Mouse (Mus musculus): ENCODE data around the gene Cdpf1.

The Cdpf1 gene

GRCm38 (mm10) chr15:85766677-85767076 is 44.8 kb downstream of the Cdpf1 start:
- no peak for DNase-seq (ENCODE audit: low read depth, low spot score)

DNA sequence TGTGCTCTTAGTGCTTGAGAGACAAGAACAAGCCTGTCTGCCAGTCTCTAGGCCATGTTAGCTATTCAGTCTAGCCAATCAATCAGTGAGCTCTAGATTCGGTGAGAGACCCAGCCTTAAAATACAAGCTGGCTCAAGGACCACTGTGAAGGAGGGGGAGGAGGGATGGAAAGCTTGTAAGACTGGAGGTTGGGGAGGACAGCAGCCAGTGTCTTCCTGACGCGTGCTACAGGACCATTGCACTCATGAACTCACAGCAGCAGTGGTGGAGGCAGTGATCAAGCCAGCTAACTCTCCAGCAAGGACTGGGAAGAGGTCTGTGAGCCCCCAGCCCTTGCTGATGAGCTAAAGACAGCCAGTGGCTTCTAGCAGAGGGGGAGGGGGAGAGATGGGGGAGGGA is 46.5 kb downstream of the Cdpf1 start:
- no peak for DNase-seq (ENCODE audit: low read depth, low spot score)

- DNase-seq (ENCODE audit: low read depth, low spot score) = no peak
These were observed 48.7 kb downstream of the Cdpf1 start for GRCm38 (mm10) chr15:85762761-85763160.

GRCm38 (mm10) chr15:85757768-85758167 is 53.7 kb downstream of the Cdpf1 start:
- peak; percentile 23 for DNase-seq (ENCODE audit: low read depth, low spot score)

All from ES-CJ7 (cell line).